Mouse (Mus musculus) testis, adult 2 months (tissue): ENCODE results near the gene Kars. TPM values are rescaled to one million over a fixed set of nuclear protein-coding genes. Genes with fewer than 3 reads are reported as not detected.

ENCODE experiments used
- H3K27ac ChIP-seq: fragments of 200-500 bp; 2 replicates; pipeline ENCODE4 v1.5.1; 2012; ENCODE audit warnings: low read depth, low read length; ENCODE audit not compliant: control insufficient read depth, insufficient read depth
- H3K27me3 ChIP-seq: fragments of 200-500 bp; 2 replicates; pipeline ENCODE4 v1.6.1; 2012; ENCODE audit warnings: mild to moderate bottlenecking, low read length, moderate library complexity; ENCODE audit not compliant: control insufficient read depth, insufficient read depth
- H3K36me3 ChIP-seq: fragments of 200-500 bp; 2 replicates; pipeline ENCODE4 v1.6.1; 2012; ENCODE audit warnings: mild to moderate bottlenecking, low read length; ENCODE audit not compliant: control insufficient read depth, insufficient read depth
- H3K4me1 ChIP-seq: fragments of 200-500 bp; 2 replicates; pipeline ENCODE4 v1.6.1; 2012; ENCODE audit warnings: low read length; ENCODE audit not compliant: control insufficient read depth, insufficient read depth
- H3K4me3 ChIP-seq: fragments of 200-500 bp; 2 replicates; pipeline ENCODE4 v1.5.1; 2012; ENCODE audit warnings: low read depth, mild to moderate bottlenecking, low read length, moderate library complexity, mixed read lengths; ENCODE audit not compliant: control insufficient read depth
- CTCF ChIP-seq: fragments of 200-500 bp; IDR thresholded peaks from 2 replicates; pipeline ENCODE4 v1.5.1; 2012; ENCODE audit warnings: low read depth, mild to moderate bottlenecking, inconsistent platforms, low read length, moderate library complexity; ENCODE audit not compliant: control insufficient read depth, insufficient read depth, insufficient replicate concordance
- POLR2A ChIP-seq: fragments of 200-500 bp; IDR thresholded peaks from 2 replicates; pipeline ENCODE4 v1.6.1; 2012; ENCODE audit warnings: low read depth, mild to moderate bottlenecking, inconsistent platforms, low read length, moderate library complexity; ENCODE audit not compliant: control insufficient read depth
- polyA plus RNA-seq: library from polyadenylated mRNA; depleted of rRNA; stranded (reverse); fragments of >200 nt; gene quantifications from 2 replicates; pipeline ENCODE4 v1.2.3, GENCODE M21; 2012

The Kars gene
- polyA plus RNA-seq, 1 experiment: 59.9 TPM

DNA sequence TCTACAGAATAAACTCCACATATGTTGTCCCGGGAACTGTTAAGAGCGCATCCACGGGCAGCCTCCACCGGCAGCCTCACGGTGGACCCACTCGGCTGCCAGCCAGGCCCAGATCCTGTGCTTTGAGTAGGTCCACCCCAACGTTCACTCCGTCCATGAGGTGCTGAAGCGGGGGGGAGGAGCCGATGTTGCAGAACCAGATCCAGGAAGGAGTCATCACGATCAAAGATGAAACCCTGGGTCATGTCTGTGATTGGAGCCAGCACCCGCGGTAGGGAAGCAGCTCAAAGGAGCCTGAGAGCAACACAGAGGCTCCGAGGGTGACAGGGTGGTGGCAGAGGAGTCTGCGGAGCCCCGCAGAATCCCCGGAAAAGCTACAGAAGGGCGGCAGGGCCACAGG is 26.4 kb upstream of the Kars start:
- TF ChIP-seq POLR2A (no peak), CTCF (no peak)
- no peaks in the 10 kb centered on the region; the same call in none of the 2 replicates for H3K4me1 ChIP-seq
- peak overlapping the region; percentile 30 for H3K4me3 ChIP-seq

DNA sequence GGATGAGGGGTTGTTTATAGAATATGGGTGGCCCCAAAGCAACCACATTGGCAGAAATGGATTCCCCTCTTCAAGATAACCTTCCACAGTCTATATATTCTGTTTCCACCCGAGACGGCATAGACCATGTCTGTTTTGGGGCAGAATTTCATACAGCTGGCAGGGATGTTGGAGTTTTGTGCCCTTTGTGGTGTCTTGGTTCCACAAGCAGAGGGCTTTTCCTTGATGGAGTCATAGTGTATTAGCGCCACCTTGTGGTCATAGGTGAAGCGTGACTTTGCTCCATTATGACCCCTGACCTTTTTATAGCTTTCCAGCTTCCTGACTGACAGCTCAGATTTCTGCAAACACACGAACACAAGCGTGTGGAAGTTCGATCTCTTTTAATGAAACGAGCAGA is 23.5 kb upstream of the Kars start:
- no peaks in the 10 kb centered on the region; the same call in none of the 2 replicates for H3K4me1 ChIP-seq
- TF ChIP-seq POLR2A: no peak
- peak; percentile 37; the same call in 1 of the 2 replicates for TF ChIP-seq CTCF
- H3K27ac ChIP-seq: no peak overlapping the region
- no peak overlapping the region for H3K4me3 ChIP-seq
- H3K36me3 ChIP-seq: no peaks in the 10 kb centered on the region
- no peaks in the 10 kb centered on the region for H3K27me3 ChIP-seq

More for the DNA sequence above, 26.4 kb upstream of the Kars start:
- H3K27me3 ChIP-seq: no peaks in the 10 kb centered on the region
- H3K27ac ChIP-seq: no peak overlapping the region
- H3K36me3 ChIP-seq: no peaks in the 10 kb centered on the region

GRCm38 (mm10) chr8:112033071-112033470 is 21.9 kb upstream of the Kars start:
- no peaks in the 10 kb centered on the region for H3K36me3 ChIP-seq
- H3K4me1 ChIP-seq: no peaks in the 10 kb centered on the region; the same call in none of the 2 replicates
- no peak for TF ChIP-seq CTCF
- TF ChIP-seq POLR2A: no peak
- no peak overlapping the region for H3K27ac ChIP-seq
- no peak overlapping the region for H3K4me3 ChIP-seq
- H3K27me3 ChIP-seq: no peaks in the 10 kb centered on the region

- Histone ChIP-seq H3K4me1 (no peaks in the 10 kb centered on the region), H3K36me3 (no peaks in the 10 kb centered on the region), H3K27me3 (no peaks in the 10 kb centered on the region), H3K27ac (no peak overlapping the region), H3K4me3 (no peak overlapping the region)
- TF ChIP-seq POLR2A: no peak
- no peak for TF ChIP-seq CTCF
Observed at GRCm38 (mm10) chr8:112030663-112031062, 19.5 kb upstream of the Kars start.

DNA sequence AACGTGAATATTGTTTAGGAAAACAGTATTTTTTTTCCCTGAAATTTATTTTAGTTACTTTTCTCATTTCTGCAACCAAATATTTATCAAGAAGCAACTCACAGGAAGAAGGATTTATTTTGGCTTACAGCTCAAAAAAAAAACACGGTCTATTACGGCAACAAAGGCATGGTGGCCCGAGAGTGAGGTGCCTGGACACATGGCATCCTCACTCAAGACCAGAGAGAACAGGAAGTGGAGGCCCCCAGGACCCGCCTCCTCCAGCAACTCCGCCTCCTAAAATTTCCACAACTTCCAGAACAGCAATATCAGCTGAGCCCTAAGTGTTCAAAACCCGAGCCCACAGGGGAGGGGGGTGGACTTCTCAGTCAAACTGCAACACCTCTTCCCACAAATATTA is 18.3 kb upstream of the Kars start:
- H3K27me3 ChIP-seq: no peaks in the 10 kb centered on the region
- no peaks in the 10 kb centered on the region for H3K4me1 ChIP-seq
- no peak overlapping the region for H3K4me3 ChIP-seq
- no peak overlapping the region for H3K27ac ChIP-seq
- TF ChIP-seq CTCF: no peak
- TF ChIP-seq POLR2A: no peak
- H3K36me3 ChIP-seq: no peaks in the 10 kb centered on the region

DNA sequence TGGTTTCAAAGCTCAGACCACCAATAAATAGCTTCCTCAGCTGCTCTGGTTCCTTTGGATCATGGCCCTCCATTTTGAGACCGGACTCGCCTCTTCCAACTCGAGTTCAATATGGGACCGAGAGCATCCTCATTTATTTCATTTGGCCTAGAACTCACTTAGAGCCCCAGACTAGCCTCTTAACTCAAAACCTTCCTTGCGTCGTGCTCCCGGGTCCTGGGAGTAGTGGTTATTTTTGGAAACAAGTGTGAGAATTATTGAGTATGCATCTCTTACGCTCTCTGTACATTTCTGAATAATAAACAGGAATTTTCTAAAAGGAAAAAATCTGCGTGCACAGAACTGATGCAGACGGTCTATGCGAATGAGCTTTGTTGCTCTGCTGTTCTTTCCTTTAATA is 3.8 kb upstream of the Kars start, which contains the start of gene Gm6793:
Gene Gm6793, minus strand, starts transcription at position 101 of the 400 bp plus-strand sequence.
- Histone ChIP-seq H3K4me1 (no peaks in the 10 kb centered on the region; the same call in 1 of the 2 replicates), H3K4me3 (no peak within 1 kb of the TSS), H3K36me3 (peaks cover 5% of the 10 kb centered on the region), H3K27ac (no peak within 1 kb of the TSS), H3K27me3 (no peaks in the 10 kb centered on the region)
- no peak for TF ChIP-seq POLR2A
- no peak for TF ChIP-seq CTCF

GRCm38 (mm10) chr8:112011816-112012242 is 706 bp upstream of the Kars start:
- H3K27ac ChIP-seq: peak overlapping the region; percentile 73
- TF ChIP-seq POLR2A (no peak), CTCF (no peak)
- H3K4me3 ChIP-seq: peak overlapping the region; percentile 92
- no peaks in the 10 kb centered on the region; the same call in 1 of the 2 replicates for H3K4me1 ChIP-seq
- H3K36me3 ChIP-seq: peaks cover 1% of the 10 kb centered on the region; the same call in 1 of the 2 replicates
- H3K27me3 ChIP-seq: no peaks in the 10 kb centered on the region
